Mouse (Mus musculus): ENCODE measurements around the gene Mgst3. TPM values are rescaled to one million over a fixed set of nuclear protein-coding genes. Genes with fewer than 3 reads are reported as not detected.

Mgst3 gene
- polyA plus RNA-seq, 1 experiment from 2014 or later = 49.5 TPM

GRCm38 (mm10) chr1:167366621-167367020, 27.0 kb downstream of the Mgst3 start:
- H3K9ac ChIP-seq (replicated peaks; ENCODE audit: low read length) = no peak overlapping the region
- no peaks in the 10 kb centered on the region for H3K27me3 ChIP-seq (ENCODE audit: control insufficient read depth, insufficient read depth, low read length)
- H3K4me3 ChIP-seq (ENCODE audit: low read depth, low read length) = no peak overlapping the region
- no peak overlapping the region for H3K4me2 ChIP-seq (ENCODE audit: low read depth, low read length)
- no peak for ATAC-seq (replicated peaks; ENCODE audit: insufficient number of reproducible peaks, low FRiP score, low TSS enrichment, low read depth)
- H3K36me3 ChIP-seq (replicated peaks; ENCODE audit: control insufficient read depth, insufficient read depth, low read depth, low read length) = no peaks in the 10 kb centered on the region
- no peak overlapping the region for H3K27ac ChIP-seq (replicated peaks; ENCODE audit: low read depth, low read length)
- no peak for DNase-seq (ENCODE audit: low spot score)
- no peaks in the 10 kb centered on the region for H3K4me1 ChIP-seq (ENCODE audit: control insufficient read depth, insufficient read depth, low read length)
- no peaks in the 10 kb centered on the region for H3K9me3 ChIP-seq (replicated peaks; ENCODE audit: control insufficient read depth, low read length)
- 88% methylated on average over 6 of the region's 6 CpGs for WGBS

- H3K27me3 ChIP-seq (ENCODE audit: control insufficient read depth, insufficient read depth, low read length) = no peaks in the 10 kb centered on the region
- DNase-seq (ENCODE audit: low spot score) (no peak), ATAC-seq (replicated peaks; ENCODE audit: insufficient number of reproducible peaks, low FRiP score, low TSS enrichment, low read depth) (no peak)
- H3K9ac ChIP-seq (replicated peaks; ENCODE audit: low read length) = no peak overlapping the region
- no peak overlapping the region for H3K27ac ChIP-seq (replicated peaks; ENCODE audit: low read depth, low read length)
- WGBS = 92% methylated on average over 7 of the region's 7 CpGs
- no peaks in the 10 kb centered on the region for H3K9me3 ChIP-seq (replicated peaks; ENCODE audit: control insufficient read depth, low read length)
- no peaks in the 10 kb centered on the region for H3K36me3 ChIP-seq (replicated peaks; ENCODE audit: control insufficient read depth, insufficient read depth, low read depth, low read length)
- H3K4me2 ChIP-seq (ENCODE audit: low read depth, low read length) = no peak overlapping the region
- H3K4me1 ChIP-seq (ENCODE audit: control insufficient read depth, insufficient read depth, low read length) = no peaks in the 10 kb centered on the region
- no peak overlapping the region for H3K4me3 ChIP-seq (ENCODE audit: low read depth, low read length)
Observed at GRCm38 (mm10) chr1:167365808-167366207, 27.8 kb downstream of the Mgst3 start.

GRCm38 (mm10) chr1:167363322-167363721, 30.3 kb downstream of the Mgst3 start:
- Histone ChIP-seq H3K27ac (replicated peaks; ENCODE audit: low read depth, low read length) (no peak overlapping the region), H3K9me3 (replicated peaks; ENCODE audit: control insufficient read depth, low read length) (no peaks in the 10 kb centered on the region), H3K4me1 (ENCODE audit: control insufficient read depth, insufficient read depth, low read length) (no peaks in the 10 kb centered on the region), H3K4me2 (ENCODE audit: low read depth, low read length) (no peak overlapping the region), H3K27me3 (ENCODE audit: control insufficient read depth, insufficient read depth, low read length) (no peaks in the 10 kb centered on the region), H3K4me3 (ENCODE audit: low read depth, low read length) (no peak overlapping the region), H3K36me3 (replicated peaks; ENCODE audit: control insufficient read depth, insufficient read depth, low read depth, low read length) (no peaks in the 10 kb centered on the region), H3K9ac (replicated peaks; ENCODE audit: low read length) (no peak overlapping the region)
- WGBS = 75% methylated on average over 5 of the region's 5 CpGs
- ATAC-seq (replicated peaks; ENCODE audit: insufficient number of reproducible peaks, low FRiP score, low TSS enrichment, low read depth) = no peak
- no peak for DNase-seq (ENCODE audit: low spot score)

GRCm38 (mm10) chr1:167362819-167363218, 30.8 kb downstream of the Mgst3 start:
- no peaks in the 10 kb centered on the region for H3K36me3 ChIP-seq (replicated peaks; ENCODE audit: control insufficient read depth, insufficient read depth, low read depth, low read length)
- H3K27ac ChIP-seq (replicated peaks; ENCODE audit: low read depth, low read length) = no peak overlapping the region
- H3K27me3 ChIP-seq (ENCODE audit: control insufficient read depth, insufficient read depth, low read length) = no peaks in the 10 kb centered on the region
- H3K9ac ChIP-seq (replicated peaks; ENCODE audit: low read length) = no peak overlapping the region
- no peaks in the 10 kb centered on the region for H3K4me1 ChIP-seq (ENCODE audit: control insufficient read depth, insufficient read depth, low read length)
- WGBS = 79% methylated on average over 4 of the region's 4 CpGs
- H3K4me3 ChIP-seq (ENCODE audit: low read depth, low read length) = no peak overlapping the region
- no peak for DNase-seq (ENCODE audit: low spot score)
- no peaks in the 10 kb centered on the region for H3K9me3 ChIP-seq (replicated peaks; ENCODE audit: control insufficient read depth, low read length)
- no peak for ATAC-seq (replicated peaks; ENCODE audit: insufficient number of reproducible peaks, low FRiP score, low TSS enrichment, low read depth)
- H3K4me2 ChIP-seq (ENCODE audit: low read depth, low read length) = no peak overlapping the region

GRCm38 (mm10) chr1:167360268-167360667, 33.4 kb downstream of the Mgst3 start:
- H3K9me3 ChIP-seq (replicated peaks; ENCODE audit: control insufficient read depth, low read length) = no peaks in the 10 kb centered on the region
- H3K4me2 ChIP-seq (ENCODE audit: low read depth, low read length) = no peak overlapping the region
- DNase-seq (ENCODE audit: low spot score) (no peak), ATAC-seq (replicated peaks; ENCODE audit: insufficient number of reproducible peaks, low FRiP score, low TSS enrichment, low read depth) (no peak)
- no peaks in the 10 kb centered on the region for H3K4me1 ChIP-seq (ENCODE audit: control insufficient read depth, insufficient read depth, low read length)
- WGBS = 77% methylated on average over 4 of the region's 4 CpGs
- H3K9ac ChIP-seq (replicated peaks; ENCODE audit: low read length) = no peak overlapping the region
- H3K27ac ChIP-seq (replicated peaks; ENCODE audit: low read depth, low read length) = no peak overlapping the region
- no peak overlapping the region for H3K4me3 ChIP-seq (ENCODE audit: low read depth, low read length)
- H3K27me3 ChIP-seq (ENCODE audit: control insufficient read depth, insufficient read depth, low read length) = no peaks in the 10 kb centered on the region
- H3K36me3 ChIP-seq (replicated peaks; ENCODE audit: control insufficient read depth, insufficient read depth, low read depth, low read length) = no peaks in the 10 kb centered on the region; the same call in 1 of the 2 replicates

- Histone ChIP-seq H3K9me3 (replicated peaks; ENCODE audit: control insufficient read depth, low read length) (no peaks in the 10 kb centered on the region), H3K9ac (replicated peaks; ENCODE audit: low read length) (no peak overlapping the region), H3K36me3 (replicated peaks; ENCODE audit: control insufficient read depth, insufficient read depth, low read depth, low read length) (no peaks in the 10 kb centered on the region; the same call in none of the 2 replicates), H3K4me1 (ENCODE audit: control insufficient read depth, insufficient read depth, low read length) (no peaks in the 10 kb centered on the region), H3K4me3 (ENCODE audit: low read depth, low read length) (no peak overlapping the region), H3K27ac (replicated peaks; ENCODE audit: low read depth, low read length) (no peak overlapping the region), H3K27me3 (ENCODE audit: control insufficient read depth, insufficient read depth, low read length) (no peaks in the 10 kb centered on the region), H3K4me2 (ENCODE audit: low read depth, low read length) (no peak overlapping the region)
- WGBS = 91% methylated on average over 9 of the region's 9 CpGs
- ATAC-seq (replicated peaks; ENCODE audit: insufficient number of reproducible peaks, low FRiP score, low TSS enrichment, low read depth) (no peak), DNase-seq (ENCODE audit: low spot score) (no peak)
Observed at GRCm38 (mm10) chr1:167358731-167359130, 34.9 kb downstream of the Mgst3 start.

GRCm38 (mm10) chr1:167357387-167357786, 36.3 kb downstream of the Mgst3 start:
- H3K4me1 ChIP-seq (ENCODE audit: control insufficient read depth, insufficient read depth, low read length) = no peaks in the 10 kb centered on the region
- no peaks in the 10 kb centered on the region for H3K27me3 ChIP-seq (ENCODE audit: control insufficient read depth, insufficient read depth, low read length)
- no peaks in the 10 kb centered on the region; the same call in none of the 2 replicates for H3K36me3 ChIP-seq (replicated peaks; ENCODE audit: control insufficient read depth, insufficient read depth, low read depth, low read length)
- no peaks in the 10 kb centered on the region for H3K9me3 ChIP-seq (replicated peaks; ENCODE audit: control insufficient read depth, low read length)
- no peak overlapping the region for H3K4me2 ChIP-seq (ENCODE audit: low read depth, low read length)
- no peak for DNase-seq (ENCODE audit: low spot score)
- WGBS = 93% methylated on average over 9 of the region's 9 CpGs
- H3K27ac ChIP-seq (replicated peaks; ENCODE audit: low read depth, low read length) = no peak overlapping the region
- ATAC-seq (replicated peaks; ENCODE audit: insufficient number of reproducible peaks, low FRiP score, low TSS enrichment, low read depth) = no peak
- H3K9ac ChIP-seq (replicated peaks; ENCODE audit: low read length) = no peak overlapping the region
- H3K4me3 ChIP-seq (ENCODE audit: low read depth, low read length) = no peak overlapping the region

GRCm38 (mm10) chr1:167352403-167352802, 41.2 kb downstream of the Mgst3 start:
- WGBS = 94% methylated on average over 14 of the region's 14 CpGs
- no peaks in the 10 kb centered on the region; the same call in none of the 2 replicates for H3K36me3 ChIP-seq (replicated peaks; ENCODE audit: control insufficient read depth, insufficient read depth, low read depth, low read length)

More at GRCm38 (mm10) chr1:167352403-167352802, 41.2 kb downstream of the Mgst3 start:
- no peak overlapping the region for H3K4me3 ChIP-seq (ENCODE audit: low read depth, low read length)
- no peak overlapping the region for H3K27ac ChIP-seq (replicated peaks; ENCODE audit: low read depth, low read length)
- no peaks in the 10 kb centered on the region for H3K27me3 ChIP-seq (ENCODE audit: control insufficient read depth, insufficient read depth, low read length)
- ATAC-seq (replicated peaks; ENCODE audit: insufficient number of reproducible peaks, low FRiP score, low TSS enrichment, low read depth) (no peak), DNase-seq (ENCODE audit: low spot score) (no peak)
- no peak overlapping the region for H3K4me2 ChIP-seq (ENCODE audit: low read depth, low read length)
- H3K4me1 ChIP-seq (ENCODE audit: control insufficient read depth, insufficient read depth, low read length) = no peaks in the 10 kb centered on the region
- no peak overlapping the region for H3K9ac ChIP-seq (replicated peaks; ENCODE audit: low read length)
- H3K9me3 ChIP-seq (replicated peaks; ENCODE audit: control insufficient read depth, low read length) = no peaks in the 10 kb centered on the region

All from embryonic facial prominence, embryonic 11.5 days (tissue).